Mouse (Mus musculus) lung, adult 2 months (tissue): ENCODE data around the gene Sned1.

Experiments used
- CTCF ChIP-seq: fragments of 200-500 bp; IDR thresholded peaks from 2 replicates; pipeline ENCODE4 v1.5.1; 2011; ENCODE audit warnings: mild to moderate bottlenecking, low read length, control low read depth; ENCODE audit not compliant: insufficient read depth
- POLR2A ChIP-seq: fragments of 200-500 bp; IDR thresholded peaks from 2 replicates; pipeline ENCODE4 v1.6.1; 2011; ENCODE audit warnings: low read depth, mild to moderate bottlenecking, control low read depth, low read length, borderline replicate concordance; ENCODE audit errors: extremely low read depth

- TF ChIP-seq POLR2A (no peak), CTCF (no peak)
Measured at GRCm38 (mm10) chr1:93236545-93236924, 894 bp downstream of the Sned1 start.
